Mouse (Mus musculus) bone marrow, adult 2 months (tissue): ENCODE data around the gene Paics.

Experiments
- CTCF ChIP-seq: fragments of 200-500 bp; IDR thresholded peaks from 2 replicates; pipeline ENCODE4 v1.5.1; 2011; ENCODE audit warnings: low read length, control low read depth; ENCODE audit not compliant: control insufficient read depth, insufficient read depth
- POLR2A ChIP-seq: fragments of 200-500 bp; IDR thresholded peaks from 2 replicates; pipeline ENCODE4 v1.6.1; 2011; ENCODE audit warnings: low read depth, mild to moderate bottlenecking, control low read depth, low read length, borderline replicate concordance; ENCODE audit not compliant: control insufficient read depth

DNA sequence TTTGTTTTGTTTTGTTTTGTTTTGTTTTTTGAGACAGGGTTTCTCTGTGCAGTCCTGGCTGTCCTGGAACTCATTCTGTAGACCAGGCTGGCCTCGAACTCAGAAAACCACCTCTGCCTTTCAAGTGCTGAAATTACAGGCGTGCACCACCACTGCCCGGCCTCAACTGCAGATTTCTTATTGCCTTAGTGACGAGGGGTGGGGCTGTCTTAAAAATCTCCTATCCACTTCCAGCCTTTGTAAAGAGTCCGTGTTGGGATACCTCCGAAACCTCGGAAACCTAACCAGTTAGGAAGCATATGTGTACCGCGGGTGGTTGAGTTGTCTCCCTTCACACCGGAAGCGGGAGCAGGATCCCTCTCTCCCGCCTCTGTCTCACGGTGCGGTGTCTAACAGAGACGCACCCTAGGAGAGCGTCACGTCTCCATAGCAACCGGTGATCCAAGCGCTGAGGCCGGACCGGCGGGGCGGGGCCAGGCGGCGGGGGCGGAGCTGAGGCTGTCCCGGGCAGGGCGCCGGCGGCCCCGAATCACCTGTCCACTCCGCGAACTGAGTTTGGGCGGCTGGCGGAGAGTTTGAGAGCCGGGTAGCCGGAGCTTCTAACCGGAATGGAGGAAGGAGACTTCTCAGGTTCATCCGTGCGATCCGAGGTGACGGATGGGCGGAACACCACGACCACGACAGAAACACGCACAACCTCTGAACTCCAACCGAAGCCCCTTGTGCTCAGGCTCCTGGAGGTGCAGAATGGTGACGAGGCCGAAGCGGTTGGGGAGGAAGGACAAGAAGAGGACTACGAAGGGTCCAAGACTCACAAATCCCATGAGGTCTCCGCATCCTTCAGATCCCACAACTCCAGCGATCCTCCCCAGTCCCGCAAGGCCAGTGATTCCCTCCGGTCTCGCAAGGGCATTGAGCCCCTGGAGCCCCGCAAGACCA, 64.7 kb downstream of the Paics start, which contains the start of gene Thegl:
- TF ChIP-seq CTCF: no peak
- no peak for TF ChIP-seq POLR2A
